8 mouse cellular contexts compared by ENCODE assay signal in the genomic region with DNA sequence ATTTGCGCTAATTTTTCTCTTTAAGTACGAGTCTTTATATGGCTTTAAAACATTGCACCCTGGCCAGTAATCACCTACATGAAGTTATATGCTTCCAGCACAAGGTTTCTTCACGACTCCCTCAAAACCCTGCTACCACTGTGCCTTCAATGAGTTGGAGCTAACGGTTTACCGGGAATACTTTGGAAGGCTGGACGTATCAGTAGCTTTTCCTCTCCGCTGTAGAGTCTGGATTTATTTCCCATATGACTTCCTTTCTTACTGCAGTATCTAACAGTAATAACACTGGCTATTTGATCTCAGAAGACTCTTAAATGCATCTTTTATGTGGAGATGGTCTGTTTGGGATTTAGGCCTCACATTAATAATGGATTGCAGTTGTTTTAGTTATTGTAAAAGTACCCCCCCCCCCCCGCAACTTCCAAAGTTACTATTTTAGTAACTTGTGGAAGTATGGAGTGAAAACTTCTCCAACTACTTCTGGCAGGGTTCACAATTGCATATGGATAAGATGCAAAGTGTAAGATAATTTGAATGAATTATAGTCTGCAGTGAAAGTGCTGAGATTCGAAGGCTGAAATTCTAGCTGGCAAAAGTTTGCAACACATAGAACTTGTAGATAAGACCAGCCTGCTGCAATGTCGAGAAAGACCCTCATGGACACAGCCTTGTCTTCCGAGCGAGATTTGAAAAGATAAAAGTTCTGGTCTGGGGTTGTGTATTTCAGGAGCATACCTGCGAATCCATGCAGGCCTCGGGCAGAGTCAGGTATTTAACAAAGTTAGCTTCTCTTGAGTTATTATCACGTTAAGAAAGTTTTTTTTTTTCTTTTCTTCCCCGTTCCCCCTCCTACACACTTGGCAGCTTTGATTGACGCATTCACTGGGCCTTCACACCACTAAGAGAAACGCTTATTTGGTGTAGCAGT. TPM values are rescaled to one million over a fixed set of nuclear protein-coding genes. Genes with fewer than 3 reads are reported as not detected.
DNase-seq lines count a peak whose midpoint lies in the region; ATAC-seq and TF ChIP-seq lines count a peak whose summit lies in the region.

No protein-coding gene starts in this region.

- no peak for TF ChIP-seq CTCF in cortical plate, adult 2 months (IDR thresholded peaks at IDR 0.05; ENCODE audit: extremely low read depth, insufficient read depth, low read length)

- TF ChIP-seq POLR2A in cortical plate, adult 2 months (IDR thresholded peaks at IDR 0.05; ENCODE audit: extremely low read depth, insufficient read depth, low read length): no peak

- ATAC-seq in hindbrain, embryonic 13.5 days (ENCODE audit: low FRiP score): no peak
- no peak for ATAC-seq in midbrain, embryonic 14.5 days (ENCODE audit: low FRiP score, low TSS enrichment)

- no peaks in the 10 kb centered on the region for H3K27me3 ChIP-seq in heart, embryonic 10.5 days (ENCODE audit: insufficient read depth, poor library complexity, severe bottlenecking)
- H3K27me3 ChIP-seq in hindbrain, embryonic 13.5 days: peaks cover 31% of the 10 kb centered on the region
- H3K27me3 ChIP-seq in midbrain, embryonic 14.5 days (ENCODE audit: control insufficient read depth, insufficient read depth, low read length): peaks cover 50% of the 10 kb centered on the region

- intact Hi-C loops in heart, postnatal 36 days (cut with DNase I): loop anchor here (5.0 kb wide), 2 partner anchors 128 to 313 kb away; no protein-coding TSS in a partner anchor
- intact Hi-C loops in left cerebral cortex, postnatal 36 days (cut with DNase I): loop anchor here (5.0 to 10.0 kb wide), 2 partner anchors 194 to 543 kb away; no protein-coding TSS in a partner anchor

- WGBS in heart, embryonic 10.5 days: 11% methylated on average over 18 of the region's 18 CpGs
- WGBS in hindbrain, embryonic 13.5 days: 6% methylated on average over 18 of the region's 18 CpGs
- 7% methylated on average over 18 of the region's 18 CpGs for WGBS in midbrain, embryonic 14.5 days

- peak overlapping the region; percentile 90 for H3K9ac ChIP-seq in hindbrain, embryonic 13.5 days
- H3K9ac ChIP-seq in midbrain, embryonic 14.5 days (replicated peaks; ENCODE audit: low read length): peak overlapping the region; percentile 80

- peaks cover 16% of the 10 kb centered on the region; the same call in 1 of the 2 replicates for H3K4me1 ChIP-seq in heart, embryonic 10.5 days
- H3K4me1 ChIP-seq in cortical plate, adult 2 months (ENCODE audit: control insufficient read depth, insufficient read depth, low read length): no peaks in the 10 kb centered on the region
- H3K4me1 ChIP-seq in hindbrain, embryonic 13.5 days (replicated peaks): peaks cover 29% of the 10 kb centered on the region
- H3K4me1 ChIP-seq in midbrain, embryonic 14.5 days (ENCODE audit: control insufficient read depth, insufficient read depth, low read length): 0 out of 2 replicates have a peak, but pooled peaks cover 3% of the 10 kb centered on the region

- H3K4me2 ChIP-seq in hindbrain, embryonic 13.5 days: peak overlapping the region; percentile 88
- peak overlapping the region; percentile 90 for H3K4me2 ChIP-seq in midbrain, embryonic 14.5 days (ENCODE audit: low read length)

- DNase-seq in heart, embryonic 10.5 days (ENCODE audit: low spot score): no peak
- no peak for DNase-seq in heart, postnatal 36 days
- peak; percentile 54 for DNase-seq in midbrain, embryonic 14.5 days
- DNase-seq in ovary, postnatal 14 days (ENCODE audit: low spot score): no peak
- DNase-seq in urinary bladder, postnatal 25 days (ENCODE audit: low spot score): no peak
- DNase-seq in left cerebral cortex, postnatal 36 days (ENCODE audit: low spot score in 2 of 2): no peak

- peaks cover 16% of the 10 kb centered on the region for H3K36me3 ChIP-seq in heart, embryonic 10.5 days
- H3K36me3 ChIP-seq in hindbrain, embryonic 13.5 days: peaks cover 9% of the 10 kb centered on the region
- peaks cover 8% of the 10 kb centered on the region; the same call in 1 of the 2 replicates for H3K36me3 ChIP-seq in midbrain, embryonic 14.5 days (ENCODE audit: control insufficient read depth, insufficient read depth, low read length)

- peak overlapping the region; percentile 95 for H3K27ac ChIP-seq in heart, embryonic 10.5 days
- H3K27ac ChIP-seq in cortical plate, adult 2 months (ENCODE audit: insufficient read depth, low read length): peak overlapping the region; percentile 100
- peak overlapping the region; percentile 94 for H3K27ac ChIP-seq in hindbrain, embryonic 13.5 days
- peak overlapping the region; percentile 84 for H3K27ac ChIP-seq in midbrain, embryonic 14.5 days (replicated peaks; ENCODE audit: low read depth, low read length)

- peak overlapping the region; percentile 86 for H3K4me3 ChIP-seq in heart, embryonic 10.5 days
- peak overlapping the region; percentile 61 for H3K4me3 ChIP-seq in cortical plate, adult 2 months (ENCODE audit: insufficient read depth, low read length)
- peak overlapping the region; percentile 89 for H3K4me3 ChIP-seq in hindbrain, embryonic 13.5 days
- peak overlapping the region; percentile 75 for H3K4me3 ChIP-seq in midbrain, embryonic 14.5 days (replicated peaks; ENCODE audit: low read depth, low read length)

- no peaks in the 10 kb centered on the region for H3K9me3 ChIP-seq in heart, embryonic 10.5 days
- no peaks in the 10 kb centered on the region for H3K9me3 ChIP-seq in hindbrain, embryonic 13.5 days
- no peaks in the 10 kb centered on the region for H3K9me3 ChIP-seq in midbrain, embryonic 14.5 days (ENCODE audit: control insufficient read depth, low read length)

RNA-seq across cellular contexts. Expression of a gene that starts 1.4 kb away (rescaled TPM):
- polyA plus RNA-seq in heart, embryonic 10.5 days (2016; fragmentation: Nextera tagmentation; extraction: Ambion mirVana): 0.33 and 1.1 TPM in 2 replicates
- total RNA-seq in heart, postnatal 36 days (2021): under 1 TPM in 1 of 2 experiments, not detected in 1; 0.28 TPM
- polyA plus RNA-seq in cortical plate, adult 2 months (2012; rRNA removed): 12.7 and 14.3 TPM in 2 replicates
- 34.2 and 37.0 TPM in 2 replicates for polyA plus RNA-seq in hindbrain, embryonic 13.5 days (2015; fragmentation: Nextera tagmentation; extraction: Ambion mirVana)
- 22.4 and 23.6 TPM in 2 replicates for polyA plus RNA-seq in midbrain, embryonic 14.5 days (2014; fragmentation: Nextera tagmentation; extraction: Ambion mirVana)
- 1 to 10 TPM; 5.0 to 5.9 TPM for total RNA-seq in left cerebral cortex, postnatal 36 days (2021)

RNA-seq across cellular contexts. Expression of a gene that starts 6.7 kb away (rescaled TPM):
- polyA plus RNA-seq in heart, embryonic 10.5 days (2016; fragmentation: Nextera tagmentation; extraction: Ambion mirVana): 14.4 and 19.6 TPM in 2 replicates
- 100 to 1,000 TPM; 128 to 149 TPM for total RNA-seq in heart, postnatal 36 days (2021)
- 21.5 and 24.1 TPM in 2 replicates for polyA plus RNA-seq in cortical plate, adult 2 months (2012; rRNA removed)
- polyA plus RNA-seq in hindbrain, embryonic 13.5 days (2015; fragmentation: Nextera tagmentation; extraction: Ambion mirVana): 48.1 and 53.2 TPM in 2 replicates
- 30.1 and 37.2 TPM in 2 replicates for polyA plus RNA-seq in midbrain, embryonic 14.5 days (2014; fragmentation: Nextera tagmentation; extraction: Ambion mirVana)
- 10 to 100 TPM; 62.9 to 75.3 TPM for total RNA-seq in left cerebral cortex, postnatal 36 days (2021)
